Mouse (Mus musculus) spleen, postnatal 4 days (tissue): Measurements from ENCODE around the gene Plcl2.
"Not testable (repeated sequence)": the region's sequence is repeated elsewhere in the genome, so short reads cannot be mapped to it uniquely, and the experiment has no call there.

ENCODE experiments used
- DNase-seq, 2 experiments: peaks; one replicate each; pipeline ENCODE4 v3.0.0; 2022; ENCODE audit warnings: low spot score in 2 of 2

The Plcl2 gene

DNA sequence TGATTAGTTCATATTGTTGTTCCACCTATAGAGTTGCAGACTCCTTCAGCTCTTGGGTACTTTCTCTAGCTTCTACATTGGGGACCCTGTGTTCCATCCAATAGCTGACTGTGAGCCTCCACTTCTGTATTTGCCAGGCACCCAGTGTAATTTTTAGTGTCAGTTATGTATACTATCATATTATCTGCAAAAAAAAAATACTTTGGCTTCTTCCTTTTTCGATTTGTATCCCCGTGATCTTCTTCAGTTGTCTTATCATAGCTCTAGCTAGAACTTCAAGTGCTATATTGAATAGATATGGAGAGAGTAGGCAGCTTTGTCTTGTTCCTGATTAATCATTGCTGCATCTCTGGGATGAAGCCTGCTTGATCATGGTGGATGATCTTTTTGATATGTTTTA is 25.7 kb downstream of the Plcl2 start:
- DNase-seq = not testable (repeated sequence)

DNA sequence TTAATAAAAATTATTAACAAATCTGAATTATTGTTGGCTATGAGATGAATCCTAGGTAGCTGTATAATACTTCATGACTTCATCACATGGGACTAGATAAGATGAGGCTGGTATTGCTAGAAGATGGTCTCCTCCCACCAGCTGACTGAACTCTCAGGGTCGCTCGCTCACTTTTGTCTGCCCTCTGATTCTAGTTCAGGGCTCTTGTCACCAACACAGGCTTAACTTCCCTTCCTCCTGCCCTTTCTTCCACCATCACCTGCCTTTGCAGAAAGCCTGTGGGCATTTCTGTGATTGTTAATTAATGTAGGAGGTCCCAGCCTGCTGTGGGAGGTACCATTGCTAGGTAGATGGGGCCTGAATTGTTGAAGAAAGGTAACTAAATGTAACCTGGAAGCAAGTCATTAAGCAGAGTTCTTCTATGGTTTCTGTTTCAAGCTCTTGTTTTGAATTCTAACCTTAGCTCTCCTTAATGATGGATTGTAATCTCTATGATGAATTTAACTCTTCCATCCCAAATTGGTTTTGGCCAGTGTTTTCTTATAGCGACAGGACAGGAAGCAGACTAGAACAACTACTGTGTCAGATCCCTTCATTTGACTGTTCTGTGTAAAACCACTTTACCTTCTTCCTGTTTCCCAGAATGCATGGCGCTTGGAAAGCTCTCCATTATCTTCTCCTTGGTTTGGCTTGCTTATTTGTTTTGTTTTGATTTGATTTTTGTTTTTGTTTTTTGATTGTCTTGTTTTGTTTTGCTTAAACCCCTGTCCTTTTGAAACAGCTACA is 27.4 kb downstream of the Plcl2 start:
- no peak for DNase-seq

DNA sequence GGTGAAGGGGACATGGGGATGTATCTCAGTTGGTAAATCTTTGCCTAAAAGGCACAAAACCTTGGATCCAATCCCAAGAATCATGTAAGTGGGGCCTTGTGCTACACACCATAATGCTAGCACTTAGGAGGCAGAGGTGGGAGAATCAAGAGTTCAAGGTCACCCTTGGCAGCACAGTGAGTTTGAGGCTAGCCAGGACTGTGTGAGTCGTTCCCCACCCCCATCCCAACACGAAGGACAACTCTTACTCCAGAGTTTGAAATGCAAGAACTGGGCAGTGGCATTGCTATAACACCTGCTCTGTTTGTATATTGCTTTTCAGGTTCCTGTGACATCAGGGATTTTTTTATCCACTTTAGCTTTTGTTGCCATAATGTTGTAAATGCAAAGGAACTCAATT is 28.6 kb downstream of the Plcl2 start:
- DNase-seq = no peak

DNA sequence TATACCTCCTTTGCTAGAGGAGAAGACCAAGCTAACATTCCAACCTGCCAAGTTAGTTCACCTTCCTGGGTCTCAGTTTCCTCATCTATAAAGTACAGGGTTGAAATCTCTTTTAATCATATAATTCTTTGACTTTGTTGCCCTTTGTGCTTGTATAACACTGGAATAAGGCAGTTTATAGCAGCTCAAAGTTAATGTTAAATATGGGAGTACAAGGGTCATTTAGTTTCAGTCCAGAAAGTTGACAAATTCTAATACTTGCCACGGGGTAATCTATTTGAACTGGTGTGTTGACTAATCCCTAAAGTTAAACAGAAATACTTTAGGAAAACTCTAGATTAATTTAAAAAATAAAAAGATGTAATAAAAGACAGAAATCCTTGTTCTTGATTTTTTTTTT is 35.7 kb downstream of the Plcl2 start:
- no peak for DNase-seq

- no peak for DNase-seq
Observed at GRCm38 (mm10) chr17:50545274-50545673, 36.1 kb downstream of the Plcl2 start.

GRCm38 (mm10) chr17:50552130-50552529 is 42.9 kb downstream of the Plcl2 start:
- DNase-seq = peak in 1 of 2 experiments; percentile 20

DNA sequence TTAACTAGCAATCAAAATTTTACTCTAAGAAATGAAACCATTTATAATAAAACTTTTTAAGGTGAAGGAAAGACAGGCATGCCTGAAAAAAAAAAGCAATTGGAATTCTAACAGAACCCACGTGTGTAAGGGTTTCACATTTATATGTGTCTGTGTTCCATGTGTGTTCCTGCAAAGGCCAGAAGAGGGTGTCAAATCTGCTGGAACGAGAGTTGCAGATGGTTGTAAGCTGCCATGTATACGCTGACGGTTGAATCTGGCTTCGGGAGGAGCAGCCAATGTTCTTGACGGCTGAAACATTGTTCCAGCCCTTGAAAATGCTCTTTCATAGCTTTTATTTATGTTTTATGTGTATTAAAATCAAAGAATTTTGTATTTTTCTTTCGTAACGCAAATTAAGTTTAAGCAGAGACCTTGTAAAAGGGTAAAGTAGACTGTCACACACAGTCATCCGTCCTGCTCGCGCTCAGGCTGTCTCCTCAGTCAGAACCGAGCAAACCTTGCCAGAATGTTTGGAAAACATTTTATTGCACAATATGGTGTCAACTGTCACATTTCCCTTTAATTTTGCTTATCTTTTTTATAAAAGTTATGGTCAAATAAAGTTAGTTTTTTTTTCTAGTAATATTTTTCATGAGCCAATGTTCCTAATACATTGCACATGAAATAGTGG is 48.5 kb downstream of the Plcl2 start:
- no peak for DNase-seq

- no peak for DNase-seq
Observed at GRCm38 (mm10) chr17:50558239-50558625, 49.0 kb downstream of the Plcl2 start.

GRCm38 (mm10) chr17:50565376-50566123 is 56.3 kb downstream of the Plcl2 start:
- DNase-seq = no peak

- no peak for DNase-seq
Observed at GRCm38 (mm10) chr17:50568846-50569245, 59.6 kb downstream of the Plcl2 start.

GRCm38 (mm10) chr17:50570228-50570627 is 61.0 kb downstream of the Plcl2 start:
- not testable (repeated sequence) for DNase-seq

DNA sequence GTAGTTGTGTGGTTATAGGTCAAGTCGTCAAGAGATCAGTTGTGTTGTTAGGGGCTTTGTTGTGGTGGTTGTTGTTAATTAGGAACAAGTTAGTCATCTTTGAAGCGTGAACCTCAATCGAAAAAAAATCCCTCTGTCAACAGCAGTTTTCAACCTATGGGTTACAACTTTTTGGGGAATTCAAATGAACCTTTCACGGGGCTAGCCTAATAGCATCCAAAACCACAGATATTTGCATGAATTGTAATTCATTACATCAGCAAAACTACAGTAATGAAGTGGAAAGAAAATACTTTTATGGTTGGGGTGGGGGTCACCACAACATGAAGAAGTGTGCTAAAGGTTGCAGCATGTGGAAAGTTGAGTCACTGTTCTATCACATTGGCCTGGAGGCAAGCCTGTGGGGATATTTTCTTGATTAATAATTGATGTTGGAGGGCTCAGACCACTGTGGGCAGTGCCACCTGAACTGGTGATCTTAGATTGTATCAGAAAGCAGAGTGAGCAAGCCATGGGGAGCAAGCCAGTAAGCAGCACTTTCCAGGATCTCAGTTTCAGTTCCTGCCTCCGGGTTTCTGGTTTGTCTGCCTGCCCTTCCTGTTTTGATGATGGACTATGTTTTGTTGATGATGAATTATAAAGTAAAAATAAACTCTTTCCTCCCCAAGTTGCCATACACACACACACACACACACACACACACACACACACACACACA is 61.6 kb downstream of the Plcl2 start:
- DNase-seq = no peak

DNA sequence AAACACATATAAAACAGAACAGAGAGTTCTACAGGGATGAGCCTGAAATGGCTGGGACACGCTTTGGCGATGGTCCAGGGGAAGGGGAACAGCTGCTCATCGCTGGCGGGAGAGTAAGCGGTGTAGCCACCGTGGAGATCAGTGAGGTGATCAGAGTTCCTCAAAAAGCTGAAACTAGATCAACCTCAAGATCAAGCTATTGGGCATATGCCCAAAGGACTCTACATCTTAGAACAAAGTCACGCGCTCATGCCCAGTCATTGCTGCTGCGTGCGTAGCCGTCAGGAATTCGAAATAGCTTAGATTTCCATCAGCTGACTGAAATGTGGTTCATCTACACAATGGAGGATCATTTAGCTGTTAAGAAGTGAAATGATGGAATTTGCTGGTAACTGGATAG is 65.0 kb downstream of the Plcl2 start:
- no peak for DNase-seq

GRCm38 (mm10) chr17:50580416-50580815 is 71.2 kb downstream of the Plcl2 start:
- DNase-seq = no peak

- no peak for DNase-seq
Observed at GRCm38 (mm10) chr17:50586834-50587233, 77.6 kb downstream of the Plcl2 start.

DNA sequence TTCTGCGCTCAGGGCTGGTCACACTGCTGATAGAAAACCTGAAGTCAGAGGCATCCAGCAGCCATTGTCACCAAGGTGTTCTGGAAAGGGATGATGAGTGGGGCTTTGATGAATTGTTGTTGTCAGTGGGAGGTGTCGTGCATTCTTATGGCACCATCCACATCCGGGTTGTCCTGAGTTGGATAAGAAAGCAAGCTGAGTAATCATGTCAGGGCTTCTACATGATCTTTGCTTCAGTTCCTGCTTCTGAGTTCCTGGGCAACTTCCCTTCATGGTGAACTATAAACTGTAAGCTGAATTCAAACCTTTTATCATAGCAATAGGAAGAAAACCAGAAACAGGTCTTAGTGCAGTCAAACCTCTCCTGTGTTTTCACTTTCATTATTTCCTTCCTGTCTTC is 78.7 kb downstream of the Plcl2 start:
- DNase-seq = no peak

GRCm38 (mm10) chr17:50600178-50600577 is 91.0 kb downstream of the Plcl2 start:
- DNase-seq = no peak

GRCm38 (mm10) chr17:50600696-50601095 is 91.5 kb downstream of the Plcl2 start:
- no peak for DNase-seq

DNA sequence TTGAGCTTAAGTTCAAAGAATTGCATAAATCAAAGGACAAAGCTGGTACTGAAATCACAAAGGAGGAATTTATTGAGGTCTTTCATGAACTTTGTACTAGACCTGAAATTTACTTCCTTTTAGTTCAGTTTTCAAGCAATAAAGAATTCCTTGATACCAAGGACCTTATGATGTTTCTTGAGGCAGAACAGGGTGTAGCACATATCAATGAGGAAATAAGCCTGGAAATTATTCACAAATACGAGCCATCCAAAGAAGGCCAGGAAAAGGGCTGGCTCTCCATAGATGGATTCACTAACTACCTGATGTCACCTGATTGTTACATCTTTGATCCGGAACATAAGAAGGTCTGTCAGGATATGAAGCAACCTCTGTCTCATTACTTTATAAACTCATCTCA is 97.7 kb downstream of the Plcl2 start:
- no peak for DNase-seq

- DNase-seq = no peak
Observed at GRCm38 (mm10) chr17:50609908-50610307, 100.7 kb downstream of the Plcl2 start.

GRCm38 (mm10) chr17:50620794-50621537 is 111.8 kb downstream of the Plcl2 start:
- no peak for DNase-seq
